Mouse (Mus musculus) midbrain, embryonic 13.5 days (tissue): ENCODE measurements around the gene Setd1a. TPM values are rescaled to one million over a fixed set of nuclear protein-coding genes. Genes with fewer than 3 reads are reported as not detected.
"Not testable (repeated sequence)": the region's sequence is repeated elsewhere in the genome, so short reads cannot be mapped to it uniquely, and the experiment has no call there.

Experiments used
- ATAC-seq: fragments of 200-750 bp; cut with Nextera tagmentation; 2 replicates; pipeline ENCODE4 v1.8.0; 2017; ENCODE audit warnings: mild to moderate bottlenecking, moderate TSS enrichment, moderate library complexity
- H3K27ac ChIP-seq: fragments of 300-500 bp; sonication (generic); 2 replicates; pipeline ENCODE4 v1.5.1; 2015; ENCODE audit warnings: inconsistent platforms, mild to moderate bottlenecking, moderate library complexity
- H3K27me3 ChIP-seq: fragments of 300-500 bp; sonication (generic); 2 replicates; pipeline ENCODE4 v1.6.1; 2015; ENCODE audit warnings: mild to moderate bottlenecking, inconsistent platforms
- H3K36me3 ChIP-seq: fragments of 300-500 bp; sonication (generic); 2 replicates; pipeline ENCODE4 v1.6.1; 2015; ENCODE audit warnings: mild to moderate bottlenecking, inconsistent platforms
- H3K4me1 ChIP-seq: fragments of 300-500 bp; sonication (generic); replicated peaks from 2 replicates; pipeline ENCODE4 v1.6.1; 2015; ENCODE audit warnings: inconsistent platforms
- H3K4me2 ChIP-seq: fragments of 300-500 bp; sonication (generic); replicated peaks from 2 replicates; pipeline ENCODE4 v1.6.1; 2015; ENCODE audit warnings: moderate library complexity, mild to moderate bottlenecking, inconsistent platforms
- H3K4me3 ChIP-seq: fragments of 300-500 bp; sonication (generic); replicated peaks from 2 replicates; pipeline ENCODE4 v1.5.1; 2015; ENCODE audit warnings: mild to moderate bottlenecking, inconsistent platforms
- H3K9ac ChIP-seq: fragments of 300-500 bp; sonication (generic); replicated peaks from 2 replicates; pipeline ENCODE4 v1.6.1; 2015; ENCODE audit warnings: mild to moderate bottlenecking, inconsistent platforms
- H3K9me3 ChIP-seq: fragments of 300-500 bp; sonication (generic); 2 replicates; pipeline ENCODE4 v1.6.1; 2016; ENCODE audit warnings: mild to moderate bottlenecking, inconsistent platforms
- WGBS: fragments of 180-500 bp; shearing (Covaris S2); methylation state at CpG from one replicate; pipeline ENCODE4 v1.1.7; 2015; 5-methylcytosine and 5-hydroxymethylcytosine counted together
- polyA plus RNA-seq: library from polyadenylated mRNA; unstranded; fragments of >200 nt; fragmentation: Nextera tagmentation; extraction: Ambion mirVana; gene quantifications from 2 replicates; pipeline ENCODE4 v1.2.1, GENCODE M21; 2015

Gene Setd1a
- polyA plus RNA-seq, 1 experiment from 2014 or later = 22.7 TPM

GRCm38 (mm10) chr7:127820836-127821509, 44.5 kb downstream of the Setd1a start:
- no peaks in the 10 kb centered on the region for H3K27me3 ChIP-seq
- 78% methylated on average over 13 of the region's 13 CpGs for WGBS
- no peak overlapping the region for H3K9ac ChIP-seq
- peaks cover 37% of the 10 kb centered on the region for H3K4me1 ChIP-seq
- H3K4me2 ChIP-seq = no peak overlapping the region
- ATAC-seq = no peak
- H3K27ac ChIP-seq = no peak overlapping the region
- H3K9me3 ChIP-seq = no peaks in the 10 kb centered on the region
- H3K4me3 ChIP-seq = no peak overlapping the region
- H3K36me3 ChIP-seq = 0 out of 2 replicates have a peak, but pooled peaks cover 7% of the 10 kb centered on the region

GRCm38 (mm10) chr7:127822494-127822893, 46.0 kb downstream of the Setd1a start:
- Histone ChIP-seq H3K4me1 (peaks cover 34% of the 10 kb centered on the region), H3K27me3 (no peaks in the 10 kb centered on the region), H3K4me2 (peak overlapping the region; percentile 72), H3K9ac (no peak overlapping the region), H3K4me3 (no peak overlapping the region), H3K9me3 (no peaks in the 10 kb centered on the region), H3K36me3 (0 out of 2 replicates have a peak, but pooled peaks cover 2% of the 10 kb centered on the region), H3K27ac (no peak overlapping the region)
- WGBS = 88% methylated on average over 3 of the region's 3 CpGs
- no peak for ATAC-seq

- H3K9me3 ChIP-seq = no peaks in the 10 kb centered on the region
- H3K27ac ChIP-seq = peak overlapping the region; percentile 90
- no peaks in the 10 kb centered on the region for H3K27me3 ChIP-seq
- WGBS = 63% methylated on average over 11 of the region's 11 CpGs
- peak overlapping the region; percentile 88 for H3K9ac ChIP-seq
- peak overlapping the region; percentile 74 for H3K4me3 ChIP-seq
- ATAC-seq = peak; percentile 68
- H3K4me2 ChIP-seq = peak overlapping the region; percentile 72
- H3K4me1 ChIP-seq = peaks cover 34% of the 10 kb centered on the region
- H3K36me3 ChIP-seq = no peaks in the 10 kb centered on the region
Observed at GRCm38 (mm10) chr7:127823236-127824171, 47.0 kb downstream of the Setd1a start.

DNA sequence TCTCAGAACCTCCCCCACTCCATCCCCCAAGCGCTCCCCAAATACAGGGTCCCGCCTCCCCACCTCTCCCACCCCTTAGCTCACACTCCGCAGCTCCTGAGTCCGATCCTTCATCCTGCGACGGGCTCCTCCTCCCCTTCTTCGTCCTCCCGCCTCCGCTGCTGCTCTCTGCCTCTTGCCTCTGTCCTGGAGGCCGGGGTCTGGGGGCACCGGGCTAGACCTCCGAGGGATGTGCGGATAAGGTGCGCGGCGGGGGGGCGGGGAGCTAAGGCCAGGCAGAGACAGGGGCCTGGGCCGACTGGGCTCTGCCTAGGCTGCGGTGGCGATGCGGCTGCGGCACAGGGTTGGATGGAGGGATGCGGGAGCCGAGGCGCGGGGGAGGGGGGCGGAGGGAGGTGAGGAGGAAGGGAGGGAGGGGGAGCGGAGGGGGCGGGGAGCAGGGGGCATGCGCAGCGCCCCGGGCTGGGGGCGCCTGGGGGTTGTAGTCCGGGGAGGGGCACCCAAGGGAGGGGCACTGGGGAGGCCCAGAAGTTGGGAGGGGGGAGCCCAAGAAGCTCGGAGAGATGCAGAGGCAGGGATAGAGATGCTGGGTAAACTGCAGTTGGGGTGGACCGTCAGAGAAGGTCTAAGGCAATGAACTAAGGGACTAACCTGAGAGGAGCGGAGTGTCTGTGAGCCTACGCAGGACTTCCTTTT, 47.9 kb downstream of the Setd1a start, which contains the start of the genes Stx4a and Stx1b:
Gene Stx4a (plus strand): TSS at position 119 of the 696 bp plus-strand sequence.
Gene Stx1b (minus strand): TSS at position 374 of the 696 bp plus-strand sequence.
- Histone ChIP-seq H3K4me2 (peak within 1 kb of the TSS; percentile 72), H3K27ac (peak within 1 kb of the TSS; percentile 90), H3K4me3 (peak within 1 kb of the TSS; percentile 74), H3K4me1 (peaks cover 34% of the 10 kb centered on the region), H3K27me3 (no peaks in the 10 kb centered on the region), H3K9me3 (no peaks in the 10 kb centered on the region), H3K36me3 (no peaks in the 10 kb centered on the region), H3K9ac (peak within 1 kb of the TSS; percentile 88)
- 2% methylated on average over 33 of the region's 38 CpGs for WGBS
- ATAC-seq = peak; percentile 96

- no peaks in the 10 kb centered on the region for H3K9me3 ChIP-seq
- H3K4me3 ChIP-seq = no peak overlapping the region
- 80% methylated on average over 2 of the region's 2 CpGs for WGBS
- H3K4me1 ChIP-seq = peaks cover 2% of the 10 kb centered on the region
- H3K27me3 ChIP-seq = no peaks in the 10 kb centered on the region
- no peak overlapping the region for H3K9ac ChIP-seq
- no peak overlapping the region for H3K27ac ChIP-seq
- H3K36me3 ChIP-seq = no peaks in the 10 kb centered on the region
- ATAC-seq = no peak
- no peak overlapping the region for H3K4me2 ChIP-seq
Observed at GRCm38 (mm10) chr7:127835550-127835949, 59.1 kb downstream of the Setd1a start.

DNA sequence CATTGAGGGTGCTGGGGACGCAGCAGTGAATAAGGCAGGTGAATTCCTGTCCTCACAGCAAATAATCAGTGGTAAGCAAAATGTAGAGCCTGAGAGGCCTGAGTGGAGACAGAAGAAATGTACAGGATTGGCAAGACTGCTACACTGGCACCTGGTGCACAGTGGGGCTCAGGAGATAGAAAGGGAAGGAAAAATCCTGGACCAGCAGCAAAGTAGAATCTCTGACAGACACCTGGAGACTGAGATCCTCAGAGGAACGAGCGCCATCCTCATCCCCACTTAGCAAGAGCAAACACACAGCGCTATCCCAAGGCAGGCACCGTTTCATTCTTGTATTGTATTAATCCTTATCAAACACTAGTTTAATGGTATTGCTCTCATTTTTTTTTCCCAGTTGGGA, 61.0 kb downstream of the Setd1a start:
- H3K27ac ChIP-seq = no peak overlapping the region
- H3K9ac ChIP-seq = no peak overlapping the region
- H3K9me3 ChIP-seq = no peaks in the 10 kb centered on the region
- no peak overlapping the region for H3K4me3 ChIP-seq
- no peaks in the 10 kb centered on the region for H3K36me3 ChIP-seq
- ATAC-seq = no peak
- no peaks in the 10 kb centered on the region for H3K27me3 ChIP-seq
- H3K4me1 ChIP-seq = peaks cover 9% of the 10 kb centered on the region
- 90% methylated on average over 5 of the region's 5 CpGs for WGBS
- no peak overlapping the region for H3K4me2 ChIP-seq

- H3K27me3 ChIP-seq, H3K27ac ChIP-seq, ATAC-seq, H3K9ac ChIP-seq, H3K4me2 ChIP-seq, H3K36me3 ChIP-seq, H3K9me3 ChIP-seq, H3K4me3 ChIP-seq: not testable (repeated sequence)
- 87% methylated on average over 4 of the region's 4 CpGs for WGBS
- peaks cover 13% of the 10 kb centered on the region for H3K4me1 ChIP-seq
Observed at GRCm38 (mm10) chr7:127837878-127838277, 61.4 kb downstream of the Setd1a start.

DNA sequence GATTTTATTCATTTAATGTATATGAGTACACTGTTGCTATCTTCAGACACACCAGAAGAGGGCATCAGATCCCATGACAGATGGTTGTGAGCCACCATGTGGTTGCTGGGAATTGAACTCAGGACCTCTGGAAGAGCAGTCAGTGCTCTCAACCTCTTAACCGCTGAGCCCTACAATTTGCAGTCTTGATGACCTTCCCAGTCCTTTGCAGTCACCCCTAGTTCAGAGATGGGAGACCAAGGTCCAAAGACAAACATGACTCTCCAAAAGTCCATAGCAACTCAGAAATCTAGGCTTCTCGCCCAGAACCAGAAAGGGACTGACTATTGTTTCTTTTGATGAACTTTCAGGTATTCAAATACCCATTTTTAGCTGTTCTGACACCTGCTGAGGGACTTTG, 63.6 kb downstream of the Setd1a start:
- 79% methylated on average over 2 of the region's 2 CpGs for WGBS
- H3K4me1 ChIP-seq = peaks cover 13% of the 10 kb centered on the region
- H3K27me3 ChIP-seq, H3K4me3 ChIP-seq, ATAC-seq, H3K36me3 ChIP-seq, H3K9ac ChIP-seq, H3K4me2 ChIP-seq, H3K9me3 ChIP-seq, H3K27ac ChIP-seq: not testable (repeated sequence)

DNA sequence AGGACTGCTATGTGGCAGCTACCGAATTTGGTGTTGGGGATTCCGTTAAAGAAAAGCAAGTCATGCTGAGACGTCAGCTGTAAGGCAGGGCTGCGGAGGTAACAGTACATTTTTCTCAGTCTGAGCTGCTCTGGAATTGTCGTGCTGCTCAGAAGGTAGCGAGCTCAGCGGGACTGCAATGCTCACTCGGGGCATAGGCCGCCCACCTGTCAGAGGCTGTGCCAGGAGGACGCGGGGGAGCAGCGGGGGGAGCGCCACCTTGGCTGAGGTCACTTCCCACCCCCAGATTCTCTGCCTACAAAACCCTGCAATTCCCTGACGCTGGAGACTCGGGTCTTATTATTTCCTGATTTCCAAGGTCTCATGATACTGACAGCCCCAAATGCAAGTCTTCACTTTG, 64.4 kb downstream of the Setd1a start:
- H3K27me3 ChIP-seq = no peaks in the 10 kb centered on the region
- peak overlapping the region; percentile 89 for H3K27ac ChIP-seq
- no peaks in the 10 kb centered on the region for H3K36me3 ChIP-seq
- H3K4me2 ChIP-seq = peak overlapping the region; percentile 99
- WGBS = 5% methylated on average over 15 of the region's 15 CpGs
- peak overlapping the region; percentile 75 for H3K9ac ChIP-seq
- peak overlapping the region; percentile 68 for H3K4me3 ChIP-seq
- peak; percentile 37 for ATAC-seq
- H3K4me1 ChIP-seq = peaks cover 13% of the 10 kb centered on the region
- no peaks in the 10 kb centered on the region for H3K9me3 ChIP-seq

DNA sequence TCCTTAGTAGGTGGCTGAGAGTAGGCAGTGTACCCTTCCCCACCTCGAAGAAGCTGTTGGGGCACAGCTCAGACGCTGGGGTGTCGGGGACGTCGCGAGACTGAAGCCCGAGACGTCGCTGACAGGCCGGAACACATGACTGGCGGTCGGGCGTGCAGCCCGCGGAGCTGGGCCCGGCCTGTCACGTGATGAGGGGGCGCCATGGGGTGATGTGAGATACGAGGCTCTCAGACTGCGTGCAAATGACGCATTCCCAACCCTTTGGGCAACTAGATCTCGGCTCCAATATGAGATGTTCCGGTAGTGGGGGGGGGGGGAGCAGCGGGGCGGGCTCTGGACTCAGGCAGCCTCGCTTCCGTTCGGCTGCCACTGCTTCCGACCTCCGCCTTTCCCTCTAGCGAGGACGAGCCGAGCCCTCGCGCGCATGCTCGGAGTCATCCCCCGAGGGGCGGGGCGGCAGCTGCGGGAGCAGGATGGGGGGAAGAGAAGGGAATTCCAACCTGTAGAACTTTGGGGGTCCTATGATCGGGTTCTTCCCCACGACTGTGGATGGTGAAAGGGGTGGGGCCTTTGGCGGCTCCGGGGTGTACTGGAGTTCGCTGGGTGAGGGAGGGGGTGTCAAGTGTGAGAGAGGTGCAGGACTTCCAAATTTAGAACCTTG, 65.0 kb downstream of the Setd1a start:
- H3K36me3 ChIP-seq = peaks cover 3% of the 10 kb centered on the region
- peak overlapping the region; percentile 89 for H3K27ac ChIP-seq
- no peaks in the 10 kb centered on the region for H3K27me3 ChIP-seq
- peaks cover 13% of the 10 kb centered on the region for H3K4me1 ChIP-seq
- peak overlapping the region; percentile 99 for H3K4me2 ChIP-seq
- under 1% methylated on average over 37 of the region's 46 CpGs for WGBS
- H3K4me3 ChIP-seq = peak overlapping the region; percentile 68
- H3K9me3 ChIP-seq = no peaks in the 10 kb centered on the region
- peak; percentile 93 for ATAC-seq
- peak overlapping the region; percentile 75 for H3K9ac ChIP-seq

DNA sequence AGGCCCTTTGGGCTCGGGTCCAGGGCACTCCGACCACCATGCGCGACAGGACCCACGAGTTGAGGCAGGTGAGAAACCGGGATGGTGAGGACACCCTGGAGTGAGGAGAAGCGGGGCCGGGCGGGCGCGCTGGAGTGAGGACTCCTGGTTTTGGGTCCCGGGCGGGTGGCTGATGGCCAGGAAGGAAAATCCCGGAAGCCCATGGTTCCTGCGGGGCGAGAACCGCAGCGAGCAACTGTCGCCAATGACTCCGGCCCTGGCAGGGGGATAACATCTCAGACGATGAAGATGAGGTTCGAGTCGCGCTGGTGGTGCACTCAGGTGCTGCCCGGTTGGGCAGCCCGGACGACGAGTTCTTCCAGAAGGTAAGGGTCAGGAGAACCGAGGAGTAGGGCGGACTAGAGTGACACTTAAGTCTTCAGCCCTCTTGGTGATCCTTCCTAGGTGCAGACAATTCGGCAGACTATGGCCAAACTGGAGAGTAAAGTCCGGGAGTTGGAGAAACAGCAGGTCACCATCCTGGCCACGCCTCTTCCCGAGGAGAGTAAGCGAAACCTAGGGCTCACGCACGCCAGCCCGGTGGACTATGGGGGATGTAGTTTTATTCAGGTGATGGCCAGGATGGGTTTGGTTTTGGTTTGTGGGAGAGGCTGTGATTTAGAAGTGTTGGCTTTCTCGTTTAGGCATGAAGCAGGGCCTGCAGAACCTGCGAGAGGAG, 65.7 kb downstream of the Setd1a start:
- under 1% methylated on average over 40 of the region's 40 CpGs for WGBS
- Histone ChIP-seq H3K27ac (peak overlapping the region; percentile 51; the same call in 1 of the 2 replicates), H3K4me3 (peak overlapping the region; percentile 68), H3K27me3 (no peaks in the 10 kb centered on the region), H3K9me3 (no peaks in the 10 kb centered on the region), H3K36me3 (peaks cover 9% of the 10 kb centered on the region), H3K9ac (peak overlapping the region; percentile 75), H3K4me1 (peaks cover 13% of the 10 kb centered on the region), H3K4me2 (peak overlapping the region; percentile 99)
- ATAC-seq = peak; percentile 64
